Mouse (Mus musculus) heart, embryonic 16.5 days (tissue): ENCODE measurements around the gene Cib4. TPM values are rescaled to one million over a fixed set of nuclear protein-coding genes. Genes with fewer than 3 reads are reported as not detected.

Experiments
- ATAC-seq: fragments of 200-750 bp; cut with Nextera tagmentation; replicated peaks from 2 replicates; pipeline ENCODE4 v1.8.0; 2017; ENCODE audit warnings: moderate number of reproducible peaks; ENCODE audit not compliant: insufficient read depth, low FRiP score; ENCODE audit errors: extremely low read depth
- H3K27ac ChIP-seq: fragments of 300-500 bp; sonication (generic); 2 replicates; pipeline ENCODE4 v1.5.1; 2014; ENCODE audit warnings: mild to moderate bottlenecking, low read length, control low read depth, moderate library complexity
- H3K27me3 ChIP-seq: fragments of 300-500 bp; sonication (generic); 2 replicates; pipeline ENCODE4 v1.6.1; 2014; ENCODE audit warnings: low read length, mixed read lengths; ENCODE audit not compliant: control insufficient read depth, insufficient read depth
- H3K36me3 ChIP-seq: fragments of 300-500 bp; sonication (generic); 2 replicates; pipeline ENCODE4 v1.6.1; 2014; ENCODE audit not compliant: control insufficient read depth, insufficient read depth
- H3K4me1 ChIP-seq: fragments of 300-500 bp; sonication (generic); 2 replicates; pipeline ENCODE4 v1.6.1; 2014; ENCODE audit warnings: low read length, mixed read lengths; ENCODE audit not compliant: control insufficient read depth, insufficient read depth
- H3K4me2 ChIP-seq: fragments of 300-500 bp; sonication (generic); 2 replicates; pipeline ENCODE4 v1.6.1; 2014; ENCODE audit warnings: low read depth, mild to moderate bottlenecking, control low read depth, low read length
- H3K4me3 ChIP-seq: fragments of 300-500 bp; sonication (generic); 2 replicates; pipeline ENCODE4 v1.5.1; 2014; ENCODE audit warnings: mild to moderate bottlenecking, control low read depth, low read length
- H3K9ac ChIP-seq: fragments of 300-500 bp; sonication (generic); 2 replicates; pipeline ENCODE4 v1.6.1; 2014; ENCODE audit warnings: low read length, control low read depth
- H3K9me3 ChIP-seq: fragments of 300-500 bp; sonication (generic); replicated peaks from 2 replicates; pipeline ENCODE4 v1.6.1; 2016; ENCODE audit warnings: low read length; ENCODE audit not compliant: control insufficient read depth
- WGBS: fragments of 180-500 bp; shearing (Covaris S2); extraction: QIAGEN DNeasy Blood & Tissue Kit; methylation state at CpG from one replicate; pipeline ENCODE4 v1.1.7; 2014; 5-methylcytosine and 5-hydroxymethylcytosine counted together
- polyA plus RNA-seq: library from polyadenylated mRNA; unstranded; fragments of >200 nt; fragmentation: Nextera tagmentation; extraction: Ambion mirVana; gene quantifications from 2 replicates; pipeline ENCODE4 v1.2.1, GENCODE M21; 2015

The Cib4 gene
- polyA plus RNA-seq, 1 experiment from 2014 or later = not detected

GRCm38 (mm10) chr5:30589546-30589945 lies 43.9 kb upstream of the Cib4 start:
- Histone ChIP-seq H3K9ac (peak overlapping the region; percentile 79; the same call in 1 of the 2 replicates), H3K4me1 (peaks cover 61% of the 10 kb centered on the region), H3K27me3 (peaks cover 15% of the 10 kb centered on the region), H3K36me3 (no peaks in the 10 kb centered on the region), H3K9me3 (no peaks in the 10 kb centered on the region), H3K4me3 (peak overlapping the region; percentile 51), H3K27ac (no peak overlapping the region), H3K4me2 (peak overlapping the region; percentile 74)
- ATAC-seq = no peak
- 69% methylated on average over 3 of the region's 3 CpGs for WGBS

GRCm38 (mm10) chr5:30589069-30589468 lies 43.4 kb upstream of the Cib4 start:
- Histone ChIP-seq H3K36me3 (no peaks in the 10 kb centered on the region), H3K27ac (peak overlapping the region; percentile 74; the same call in 1 of the 2 replicates), H3K27me3 (peaks cover 15% of the 10 kb centered on the region), H3K9ac (peak overlapping the region; percentile 79), H3K4me2 (peak overlapping the region; percentile 74), H3K4me3 (peak overlapping the region; percentile 51), H3K9me3 (no peaks in the 10 kb centered on the region), H3K4me1 (peaks cover 57% of the 10 kb centered on the region)
- WGBS = 33% methylated on average over 4 of the region's 4 CpGs
- no peak for ATAC-seq

- Histone ChIP-seq H3K36me3 (no peaks in the 10 kb centered on the region), H3K27ac (peak overlapping the region; percentile 74), H3K9me3 (no peaks in the 10 kb centered on the region), H3K4me2 (peak overlapping the region; percentile 74), H3K9ac (peak overlapping the region; percentile 79), H3K4me3 (peak overlapping the region; percentile 51), H3K27me3 (peaks cover 15% of the 10 kb centered on the region), H3K4me1 (peaks cover 50% of the 10 kb centered on the region)
- under 1% methylated on average over 70 of the region's 70 CpGs for WGBS
- peak; percentile 29 for ATAC-seq
Measured at GRCm38 (mm10) chr5:30588301-30588968, 42.8 kb upstream of the Cib4 start.

- peaks cover 15% of the 10 kb centered on the region for H3K27me3 ChIP-seq
- no peaks in the 10 kb centered on the region for H3K9me3 ChIP-seq
- peak within 1 kb of the TSS; percentile 51 for H3K4me3 ChIP-seq
- peaks cover 46% of the 10 kb centered on the region for H3K4me1 ChIP-seq
- H3K9ac ChIP-seq = peak within 1 kb of the TSS; percentile 79
- 0% methylated on average over 30 of the region's 54 CpGs for WGBS
- peak within 1 kb of the TSS; percentile 75 for H3K27ac ChIP-seq
- H3K4me2 ChIP-seq = peak within 1 kb of the TSS; percentile 74
- H3K36me3 ChIP-seq = no peaks in the 10 kb centered on the region
- ATAC-seq = peak; percentile 65
Measured at GRCm38 (mm10) chr5:30587681-30588300, 42.2 kb upstream of the Cib4 start, which contains the start of gene Kcnk3. Kcnk3 (plus strand) TSS chr5:30588170.

- H3K4me1 ChIP-seq = peaks cover 44% of the 10 kb centered on the region
- peak overlapping the region; percentile 8; the same call in 1 of the 2 replicates for H3K9ac ChIP-seq
- whole genome bisulfite sequencing = 23% methylated on average over 2 of the region's 2 CpGs
- peak overlapping the region; percentile 74 for H3K4me2 ChIP-seq
- peaks cover 15% of the 10 kb centered on the region for H3K27me3 ChIP-seq
- H3K36me3 ChIP-seq = no peaks in the 10 kb centered on the region
- H3K9me3 ChIP-seq = no peaks in the 10 kb centered on the region
- ATAC-seq = peak; percentile 41
- H3K27ac ChIP-seq = peak overlapping the region; percentile 75
- H3K4me3 ChIP-seq = no peak overlapping the region
Measured at GRCm38 (mm10) chr5:30587101-30587500, 41.5 kb upstream of the Cib4 start.

GRCm38 (mm10) chr5:30586616-30587015 lies 41.0 kb upstream of the Cib4 start:
- Histone ChIP-seq H3K9ac (no peak overlapping the region), H3K27me3 (peaks cover 15% of the 10 kb centered on the region), H3K27ac (peak overlapping the region; percentile 75), H3K4me3 (no peak overlapping the region), H3K4me2 (no peak overlapping the region), H3K9me3 (no peaks in the 10 kb centered on the region), H3K4me1 (peaks cover 44% of the 10 kb centered on the region), H3K36me3 (no peaks in the 10 kb centered on the region)
- 45% methylated on average over 3 of the region's 3 CpGs for WGBS
- ATAC-seq = no peak

DNA sequence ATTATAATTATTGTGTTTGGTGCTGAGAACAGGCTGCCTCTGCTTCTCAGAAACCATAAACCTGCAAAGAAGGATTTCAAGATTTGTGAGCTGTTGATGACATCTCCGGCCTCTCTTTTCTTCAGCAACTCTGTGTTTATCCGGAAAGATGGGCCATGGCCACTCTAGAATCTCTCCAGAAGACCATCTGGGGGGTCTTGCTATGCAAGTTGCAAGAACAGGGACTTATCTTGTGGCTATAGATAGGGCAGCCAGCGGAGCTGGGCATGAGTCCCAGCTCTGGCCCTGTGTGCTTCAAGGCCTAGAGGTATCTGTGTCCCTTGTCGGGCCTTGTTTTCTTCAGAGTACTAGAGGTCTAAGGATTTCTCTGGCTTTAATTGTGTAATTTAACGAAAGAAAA lies 36.4 kb upstream of the Cib4 start:
- H3K4me1 ChIP-seq = peaks cover 38% of the 10 kb centered on the region
- no peaks in the 10 kb centered on the region for H3K27me3 ChIP-seq
- no peak overlapping the region for H3K9ac ChIP-seq
- no peak overlapping the region for H3K4me2 ChIP-seq
- H3K4me3 ChIP-seq = no peak overlapping the region
- no peaks in the 10 kb centered on the region for H3K36me3 ChIP-seq
- peak overlapping the region; percentile 58 for H3K27ac ChIP-seq
- WGBS = 34% methylated on average over 5 of the region's 5 CpGs
- no peaks in the 10 kb centered on the region for H3K9me3 ChIP-seq
- no peak for ATAC-seq

DNA sequence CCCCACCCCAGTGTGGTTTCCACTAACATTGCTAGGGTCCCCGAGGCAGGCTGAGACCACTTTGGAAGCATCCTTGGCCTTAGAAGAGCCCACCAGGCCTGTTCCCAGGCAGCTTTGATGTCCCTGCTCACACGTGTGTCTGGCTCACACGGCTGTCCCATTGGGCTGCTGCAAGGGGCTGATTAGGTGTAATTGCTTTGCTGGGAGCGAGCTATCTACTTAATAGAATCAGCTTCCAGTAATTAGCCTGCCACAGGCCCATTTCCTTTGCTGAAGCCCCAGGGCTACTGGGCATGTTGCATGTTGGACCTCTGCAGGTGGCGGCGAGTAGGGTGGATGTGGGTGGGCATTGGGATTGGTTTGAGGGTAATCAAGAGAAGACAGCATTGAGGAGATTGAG lies 35.1 kb upstream of the Cib4 start:
- 68% methylated on average over 6 of the region's 6 CpGs for WGBS
- Histone ChIP-seq H3K4me2 (no peak overlapping the region), H3K27me3 (no peaks in the 10 kb centered on the region), H3K36me3 (no peaks in the 10 kb centered on the region), H3K9me3 (no peaks in the 10 kb centered on the region), H3K27ac (no peak overlapping the region), H3K4me3 (no peak overlapping the region), H3K4me1 (peaks cover 35% of the 10 kb centered on the region), H3K9ac (no peak overlapping the region)
- no peak for ATAC-seq

- no peak overlapping the region for H3K9ac ChIP-seq
- peaks cover 38% of the 10 kb centered on the region for H3K4me1 ChIP-seq
Measured at GRCm38 (mm10) chr5:30578445-30579080, 32.9 kb upstream of the Cib4 start.

More at GRCm38 (mm10) chr5:30578445-30579080, 32.9 kb upstream of the Cib4 start:
- Histone ChIP-seq H3K9me3 (0 out of 2 replicates have a peak, but pooled peaks cover 3% of the 10 kb centered on the region), H3K27ac (peak overlapping the region; percentile 72), H3K4me2 (no peak overlapping the region), H3K27me3 (no peaks in the 10 kb centered on the region), H3K4me3 (no peak overlapping the region), H3K36me3 (no peaks in the 10 kb centered on the region)
- ATAC-seq = no peak
- WGBS = 54% methylated on average over 6 of the region's 6 CpGs
